In genomic region chr1:171189046-171189445, GRCm38 (mm10) we compare ENCODE assay signal across 11 mouse cellular contexts. TPM values are rescaled to one million over a fixed set of nuclear protein-coding genes. Genes with fewer than 3 reads are reported as not detected.
DNase-seq lines count a peak whose midpoint lies in the region; ATAC-seq and TF ChIP-seq lines count a peak whose summit lies in the region.
"Had no signal": no experiment of that assay in that cellular context is flagged by ENCODE, and none has a peak within 500 bp of the region (broad histone marks: within the 10 kb centered on the region; RNA-seq: fewer than 3 reads in every experiment).

No protein-coding gene starts in this region.

- no peaks in the 10 kb centered on the region for H3K27me3 ChIP-seq in testis, adult 2 months (ENCODE audit: control insufficient read depth, insufficient read depth, low read length)
- no peaks in the 10 kb centered on the region for H3K27me3 ChIP-seq in hindbrain, postnatal 0 days (ENCODE audit: insufficient read depth, low read length)

- peak overlapping the region; percentile 9; the same call in 1 of the 2 replicates for H3K4me2 ChIP-seq in hindbrain, postnatal 0 days (ENCODE audit: low read depth, low read length)

- WGBS in hindbrain, postnatal 0 days: 12% methylated on average over 8 of the region's 8 CpGs

- H3K27ac ChIP-seq in testis, adult 2 months (ENCODE audit: control insufficient read depth, insufficient read depth, low read depth, low read length): peak overlapping the region; percentile 68
- H3K27ac ChIP-seq in hindbrain, postnatal 0 days: no peak overlapping the region

- no peak for TF ChIP-seq CTCF in testis, adult 2 months (IDR thresholded peaks at IDR 0.05; ENCODE audit: control insufficient read depth, insufficient read depth, insufficient replicate concordance, low read depth, low read length)
- TF ChIP-seq CTCF in hindbrain, postnatal 0 days (IDR thresholded peaks at IDR 0.05; ENCODE audit: low read depth): no peak

- intact Hi-C loops in heart, postnatal 36 days (cut with DNase I): no loop called here

- no peak for TF ChIP-seq POLR2A in testis, adult 2 months (IDR thresholded peaks at IDR 0.05; ENCODE audit: control insufficient read depth, low read depth, low read length)

- no peak overlapping the region for H3K4me3 ChIP-seq in testis, adult 2 months (ENCODE audit: control insufficient read depth, low read depth, low read length)
- no peak overlapping the region for H3K4me3 ChIP-seq in hindbrain, postnatal 0 days (ENCODE audit: low read length)
- H3K4me3 ChIP-seq: erythroblast, embryonic 14.5 days had no signal

- H3K9ac ChIP-seq in hindbrain, postnatal 0 days (replicated peaks; ENCODE audit: low read length): no peak overlapping the region

- no peak for ATAC-seq in hindbrain, postnatal 0 days

- peak; percentile 47 to 49 for DNase-seq in heart, adult 18-20 months
- DNase-seq in heart, postnatal 36 days: no peak
- DNase-seq in testis, postnatal 10 days (ENCODE audit: low spot score): no peak
- DNase-seq in hindbrain, postnatal 0 days (ENCODE audit: low spot score): no peak
- DNase-seq in spleen, postnatal 10 days (ENCODE audit: low spot score in 2 of 2): no peak
- DNase-seq in thymus, postnatal 25 days: no peak
- no peak for DNase-seq in cerebellum, adult 9-11 months
- DNase-seq: adrenal gland, postnatal 25 days; layer of hippocampus, postnatal 36 days had no signal

- no peaks in the 10 kb centered on the region for H3K9me3 ChIP-seq in hindbrain, postnatal 0 days (ENCODE audit: low read length)

- H3K36me3 ChIP-seq in testis, adult 2 months (ENCODE audit: control insufficient read depth, insufficient read depth, low read length): no peaks in the 10 kb centered on the region
- no peaks in the 10 kb centered on the region for H3K36me3 ChIP-seq in hindbrain, postnatal 0 days (ENCODE audit: insufficient read depth, low read length)

- H3K4me1 ChIP-seq in testis, adult 2 months (ENCODE audit: control insufficient read depth, insufficient read depth, low read length): peaks cover 17% of the 10 kb centered on the region
- peaks cover 6% of the 10 kb centered on the region for H3K4me1 ChIP-seq in hindbrain, postnatal 0 days (ENCODE audit: insufficient read depth, low read length)

RNA-seq across cellular contexts. Expression of gene Pcp4l1, which starts 7.0 kb away (rescaled TPM):
- total RNA-seq in heart, adult 18-20 months (2021): 100 to 1,000 TPM; 196 to 272 TPM
- total RNA-seq in heart, postnatal 36 days (2021): 100 to 1,000 TPM; 222 to 295 TPM
- 2.9 and 4.6 TPM in 2 replicates for polyA plus RNA-seq in testis, adult 2 months (2012; rRNA removed)
- 19.4 and 23.5 TPM in 2 replicates for total RNA-seq in hindbrain, postnatal 0 days (2014; rRNA removed)
- 53.6 and 65.6 TPM in 2 replicates for polyA plus RNA-seq in hindbrain, postnatal 0 days (2015; fragmentation: Nextera tagmentation; extraction: Ambion mirVana)
- polyA plus RNA-seq: erythroblast, embryonic 14.5 days had no signal

RNA-seq across cellular contexts. Expression of gene Nr1i3, which starts 24.7 kb away (rescaled TPM):
- total RNA-seq in heart, adult 18-20 months (2021): not detected
- under 1 TPM in 1 of 2 experiments, not detected in 1; 0.08 TPM for total RNA-seq in heart, postnatal 36 days (2021)
- polyA plus RNA-seq in testis, adult 2 months (2012; rRNA removed): 0.04 and 0.16 TPM in 2 replicates
- total RNA-seq in hindbrain, postnatal 0 days (2014; rRNA removed): not detected in 2 replicates
- 0.40 and 0.43 TPM in 2 replicates for polyA plus RNA-seq in hindbrain, postnatal 0 days (2015; fragmentation: Nextera tagmentation; extraction: Ambion mirVana)
- total RNA-seq: adrenal gland, postnatal 25 days had no signal
- polyA plus RNA-seq: erythroblast, embryonic 14.5 days had no signal

RNA-seq across cellular contexts. Expression of gene Tomm40l, which starts 33.3 kb away (rescaled TPM):
- 10 to 100 TPM; 89.6 to 92.9 TPM for total RNA-seq in heart, adult 18-20 months (2021)
- total RNA-seq in heart, postnatal 36 days (2021): 10 to 100 TPM; 81.8 to 82.7 TPM
- polyA plus RNA-seq in testis, adult 2 months (2012; rRNA removed): 4.5 and 6.5 TPM in 2 replicates
- 44.2 and 53.6 TPM in 2 replicates for total RNA-seq in hindbrain, postnatal 0 days (2014; rRNA removed)
- polyA plus RNA-seq in hindbrain, postnatal 0 days (2015; fragmentation: Nextera tagmentation; extraction: Ambion mirVana): 41.1 and 45.5 TPM in 2 replicates

RNA-seq across cellular contexts. Expression of gene Apoa2, which starts 35.8 kb away (rescaled TPM):
- total RNA-seq in heart, adult 18-20 months (2021): 1 to 10 TPM; 2.0 to 2.7 TPM
- 1 to 10 TPM in 1 of 2 experiments, under 1 TPM in 1; 0.75 to 2.0 TPM for total RNA-seq in heart, postnatal 36 days (2021)
- 8.0 and 8.3 TPM in 2 replicates for polyA plus RNA-seq in testis, adult 2 months (2012; rRNA removed)
- not detected in 2 replicates for total RNA-seq in hindbrain, postnatal 0 days (2014; rRNA removed)
- 8.1 and 8.8 TPM in 2 replicates for polyA plus RNA-seq in hindbrain, postnatal 0 days (2015; fragmentation: Nextera tagmentation; extraction: Ambion mirVana)

RNA-seq across cellular contexts. Expression of gene Mpz, which starts 38.5 kb away (rescaled TPM):
- under 1 TPM; 0.55 to 0.75 TPM for total RNA-seq in heart, adult 18-20 months (2021)
- under 1 TPM in 1 of 2 experiments, not detected in 1; 0.44 TPM for total RNA-seq in heart, postnatal 36 days (2021)
- 2.8 and 3.0 TPM in 2 replicates for polyA plus RNA-seq in testis, adult 2 months (2012; rRNA removed)
- 4.8 and 5.5 TPM in 2 replicates for total RNA-seq in hindbrain, postnatal 0 days (2014; rRNA removed)
- 5.1 and 5.9 TPM in 2 replicates for polyA plus RNA-seq in hindbrain, postnatal 0 days (2015; fragmentation: Nextera tagmentation; extraction: Ambion mirVana)
- total RNA-seq: layer of hippocampus, postnatal 36 days had no signal
- polyA plus RNA-seq: erythroblast, embryonic 14.5 days had no signal

Comparison
In these comparisons a context has a peak if more than half of its experiments do, and no peak if none do; other contexts are left out.
1. DNase-seq: peak in heart, adult 18-20 months (2 of 2); none in heart, postnatal 36 days (0 of 2), testis, postnatal 10 days (single experiment), hindbrain, postnatal 0 days (single experiment), spleen, postnatal 10 days (0 of 2), thymus, postnatal 25 days (single experiment) and cerebellum, adult 9-11 months (single experiment).